Mouse (Mus musculus) lung, embryonic 16.5 days (tissue): ENCODE data around the gene Polr1b. TPM values are rescaled to one million over a fixed set of nuclear protein-coding genes. Genes with fewer than 3 reads are reported as not detected.
A peak's percentile ranks its signal among the peaks of the same experiment; 100 is the strongest.

ENCODE experiments used
- ATAC-seq: fragments of 200-750 bp; cut with Nextera tagmentation; 2 replicates; pipeline ENCODE4 v1.8.0; 2017; ENCODE audit warnings: low read depth, mild to moderate bottlenecking, moderate library complexity
- H3K27ac ChIP-seq: fragments of 300-500 bp; sonication (generic); 2 replicates; pipeline ENCODE4 v1.5.1; 2014; ENCODE audit warnings: mild to moderate bottlenecking, control low read depth, low read length
- H3K27me3 ChIP-seq: fragments of 300-500 bp; sonication (generic); 2 replicates; pipeline ENCODE4 v1.6.1; 2014; ENCODE audit warnings: low read depth, low read length, mixed read lengths; ENCODE audit not compliant: control insufficient read depth, insufficient read depth
- H3K36me3 ChIP-seq: fragments of 300-500 bp; sonication (generic); 2 replicates; pipeline ENCODE4 v1.6.1; 2014; ENCODE audit warnings: low read length; ENCODE audit not compliant: control insufficient read depth, insufficient read depth
- H3K4me1 ChIP-seq: fragments of 300-500 bp; sonication (generic); replicated peaks from 2 replicates; pipeline ENCODE4 v1.6.1; 2014; ENCODE audit warnings: low read length, mixed read lengths; ENCODE audit not compliant: control insufficient read depth, insufficient read depth
- H3K4me2 ChIP-seq: fragments of 300-500 bp; sonication (generic); 2 replicates; pipeline ENCODE4 v1.6.1; 2014; ENCODE audit warnings: low read depth, low read length, control low read depth
- H3K4me3 ChIP-seq: fragments of 300-500 bp; sonication (generic); 2 replicates; pipeline ENCODE4 v1.5.1; 2014; ENCODE audit warnings: mild to moderate bottlenecking, low read length, control low read depth
- H3K9ac ChIP-seq: fragments of 300-500 bp; sonication (generic); 2 replicates; pipeline ENCODE4 v1.6.1; 2014; ENCODE audit warnings: low read length, control low read depth
- H3K9me3 ChIP-seq: fragments of 300-500 bp; sonication (generic); 2 replicates; pipeline ENCODE4 v1.6.1; 2016; ENCODE audit warnings: low read length; ENCODE audit not compliant: control insufficient read depth
- WGBS: fragments of 180-500 bp; shearing (Covaris S2); extraction: QIAGEN DNeasy Blood & Tissue Kit; methylation state at CpG from one replicate; pipeline ENCODE4 v1.1.7; 2014; 5-methylcytosine and 5-hydroxymethylcytosine counted together
- polyA plus RNA-seq: library from polyadenylated mRNA; unstranded; fragments of >200 nt; fragmentation: Nextera tagmentation; extraction: Ambion mirVana; gene quantifications from 2 replicates; pipeline ENCODE4 v1.2.1, GENCODE M21; 2015

Polr1b gene
- polyA plus RNA-seq, 1 experiment from 2014 or later: 20.2 TPM

GRCm38 (mm10) chr2:129093926-129094724, 6.7 kb upstream of the Polr1b start:
- WGBS: 70% methylated on average over 18 of the region's 18 CpGs
- H3K27me3 ChIP-seq: no peaks in the 10 kb centered on the region
- no peak overlapping the region for H3K4me3 ChIP-seq
- H3K4me2 ChIP-seq: no peak overlapping the region
- no peaks in the 10 kb centered on the region for H3K9me3 ChIP-seq
- no peaks in the 10 kb centered on the region for H3K4me1 ChIP-seq
- peak; percentile 23; the same call in 1 of the 2 replicates for ATAC-seq
- peaks cover 9% of the 10 kb centered on the region for H3K36me3 ChIP-seq
- no peak overlapping the region for H3K9ac ChIP-seq
- no peak overlapping the region for H3K27ac ChIP-seq

- Histone ChIP-seq H3K4me2 (no peak overlapping the region), H3K27me3 (no peaks in the 10 kb centered on the region), H3K4me1 (no peaks in the 10 kb centered on the region), H3K36me3 (peaks cover 52% of the 10 kb centered on the region), H3K9ac (no peak overlapping the region), H3K27ac (no peak overlapping the region), H3K9me3 (no peaks in the 10 kb centered on the region), H3K4me3 (no peak overlapping the region)
- WGBS: 91% methylated on average over 5 of the region's 5 CpGs
- no peak for ATAC-seq
These were observed 12.1 kb downstream of the Polr1b start for GRCm38 (mm10) chr2:129112924-129113323.

- no peak overlapping the region for H3K27ac ChIP-seq
- H3K36me3 ChIP-seq: peaks cover 60% of the 10 kb centered on the region
- no peaks in the 10 kb centered on the region for H3K4me1 ChIP-seq
- ATAC-seq: no peak
- no peak overlapping the region for H3K4me2 ChIP-seq
- no peak overlapping the region for H3K9ac ChIP-seq
- H3K27me3 ChIP-seq: no peaks in the 10 kb centered on the region
- no peak overlapping the region for H3K4me3 ChIP-seq
- H3K9me3 ChIP-seq: no peaks in the 10 kb centered on the region
- 90% methylated on average over 9 of the region's 9 CpGs for WGBS
These were observed 15.0 kb downstream of the Polr1b start for GRCm38 (mm10) chr2:129115706-129116367.

- 100% methylated on average over 1 of the region's 1 CpGs for WGBS
- Histone ChIP-seq H3K27ac (no peak overlapping the region), H3K4me2 (no peak overlapping the region), H3K36me3 (peaks cover 60% of the 10 kb centered on the region), H3K9me3 (no peaks in the 10 kb centered on the region), H3K27me3 (no peaks in the 10 kb centered on the region), H3K9ac (no peak overlapping the region), H3K4me1 (no peaks in the 10 kb centered on the region), H3K4me3 (no peak overlapping the region)
- ATAC-seq: no peak
These were observed 15.6 kb downstream of the Polr1b start for GRCm38 (mm10) chr2:129116368-129116739.

- Histone ChIP-seq H3K4me3 (no peak overlapping the region), H3K9ac (no peak overlapping the region), H3K4me2 (no peak overlapping the region), H3K4me1 (no peaks in the 10 kb centered on the region), H3K27me3 (no peaks in the 10 kb centered on the region), H3K27ac (no peak overlapping the region), H3K36me3 (peaks cover 65% of the 10 kb centered on the region), H3K9me3 (no peaks in the 10 kb centered on the region)
- 94% methylated on average over 12 of the region's 12 CpGs for WGBS
- ATAC-seq: no peak
These were observed 17.3 kb downstream of the Polr1b start for GRCm38 (mm10) chr2:129118061-129118460.

GRCm38 (mm10) chr2:129121986-129122385, 21.2 kb downstream of the Polr1b start:
- Histone ChIP-seq H3K4me2 (no peak overlapping the region), H3K9ac (no peak overlapping the region), H3K27me3 (no peaks in the 10 kb centered on the region), H3K27ac (no peak overlapping the region), H3K36me3 (peaks cover 53% of the 10 kb centered on the region), H3K4me3 (no peak overlapping the region), H3K9me3 (no peaks in the 10 kb centered on the region), H3K4me1 (no peaks in the 10 kb centered on the region)
- no peak for ATAC-seq
- WGBS: 93% methylated on average over 8 of the region's 8 CpGs

- peaks cover 34% of the 10 kb centered on the region for H3K36me3 ChIP-seq
- H3K9me3 ChIP-seq: peaks cover 12% of the 10 kb centered on the region
- WGBS: 1% methylated on average over 35 of the region's 35 CpGs
- peak; percentile 100 for ATAC-seq
- H3K4me2 ChIP-seq: peak within 1 kb of the TSS; percentile 82
- H3K4me1 ChIP-seq: peaks cover 12% of the 10 kb centered on the region
- H3K4me3 ChIP-seq: peak within 1 kb of the TSS; percentile 63
- peak within 1 kb of the TSS; percentile 94 for H3K27ac ChIP-seq
- no peaks in the 10 kb centered on the region for H3K27me3 ChIP-seq
- H3K9ac ChIP-seq: peak within 1 kb of the TSS; percentile 79
These were observed 28.7 kb downstream of the Polr1b start, which contains the start of gene Chchd5 for GRCm38 (mm10) chr2:129129412-129129929. Chchd5 (plus strand) TSS chr2:129129700.

GRCm38 (mm10) chr2:129129987-129130545, 29.3 kb downstream of the Polr1b start:
- Histone ChIP-seq H3K27ac (peak overlapping the region; percentile 94), H3K4me3 (peak overlapping the region; percentile 63), H3K9ac (peak overlapping the region; percentile 72), H3K27me3 (no peaks in the 10 kb centered on the region), H3K9me3 (peaks cover 12% of the 10 kb centered on the region), H3K4me1 (peaks cover 12% of the 10 kb centered on the region), H3K4me2 (peak overlapping the region; percentile 82), H3K36me3 (peaks cover 34% of the 10 kb centered on the region)
- ATAC-seq: peak; percentile 41; the same call in 1 of the 2 replicates
- WGBS: 33% methylated on average over 18 of the region's 18 CpGs

GRCm38 (mm10) chr2:129130776-129131175, 30.0 kb downstream of the Polr1b start:
- ATAC-seq: no peak
- Histone ChIP-seq H3K36me3 (peaks cover 27% of the 10 kb centered on the region), H3K4me3 (no peak overlapping the region), H3K4me2 (peak overlapping the region; percentile 82), H3K27me3 (no peaks in the 10 kb centered on the region), H3K9me3 (peaks cover 12% of the 10 kb centered on the region), H3K27ac (no peak overlapping the region; the same call in 1 of the 2 replicates), H3K9ac (no peak overlapping the region), H3K4me1 (peaks cover 12% of the 10 kb centered on the region)
- WGBS: 92% methylated on average over 2 of the region's 2 CpGs
